Mouse (Mus musculus) heart, embryonic 13.5 days (tissue): ENCODE measurements around the gene Kif24. TPM values are rescaled to one million over a fixed set of nuclear protein-coding genes. Genes with fewer than 3 reads are reported as not detected.
A peak's percentile ranks its signal among the peaks of the same experiment; 100 is the strongest.

Experiments
- ATAC-seq: fragments of 200-750 bp; cut with Nextera tagmentation; 2 replicates; pipeline ENCODE4 v1.8.0; 2017; ENCODE audit warnings: moderate TSS enrichment; ENCODE audit not compliant: insufficient number of reproducible peaks, low FRiP score, low TSS enrichment; ENCODE audit errors: extremely low read depth
- H3K27ac ChIP-seq: fragments of 300-500 bp; sonication (generic); replicated peaks from 2 replicates; pipeline ENCODE4 v1.5.1; 2015; ENCODE audit warnings: moderate library complexity, mild to moderate bottlenecking, inconsistent platforms
- H3K27me3 ChIP-seq: fragments of 300-500 bp; sonication (generic); replicated peaks from 2 replicates; pipeline ENCODE4 v1.6.1; 2015; ENCODE audit warnings: mild to moderate bottlenecking, inconsistent platforms
- H3K36me3 ChIP-seq: fragments of 300-500 bp; sonication (generic); 2 replicates; pipeline ENCODE4 v1.6.1; 2015; ENCODE audit warnings: mild to moderate bottlenecking, inconsistent platforms
- H3K4me1 ChIP-seq: fragments of 300-500 bp; sonication (generic); 2 replicates; pipeline ENCODE4 v1.6.1; 2015; ENCODE audit warnings: inconsistent platforms
- H3K4me2 ChIP-seq: fragments of 300-500 bp; sonication (generic); 2 replicates; pipeline ENCODE4 v1.6.1; 2015; ENCODE audit warnings: inconsistent platforms, mild to moderate bottlenecking, moderate library complexity
- H3K4me3 ChIP-seq: fragments of 300-500 bp; sonication (generic); 2 replicates; pipeline ENCODE4 v1.5.1; 2015; ENCODE audit warnings: moderate library complexity, mild to moderate bottlenecking, inconsistent platforms
- H3K9ac ChIP-seq: fragments of 300-500 bp; sonication (generic); 2 replicates; pipeline ENCODE4 v1.6.1; 2015; ENCODE audit warnings: inconsistent platforms, mild to moderate bottlenecking, moderate library complexity
- H3K9me3 ChIP-seq: fragments of 300-500 bp; sonication (generic); 2 replicates; pipeline ENCODE4 v1.6.1; 2016; ENCODE audit warnings: inconsistent platforms
- WGBS: fragments of 180-500 bp; shearing (Covaris S2); methylation state at CpG from one replicate; pipeline ENCODE4 v1.1.7; 2015; ENCODE audit warnings: mixed read lengths; 5-methylcytosine and 5-hydroxymethylcytosine counted together
- polyA plus RNA-seq: library from polyadenylated mRNA; unstranded; fragments of >200 nt; fragmentation: Nextera tagmentation; extraction: Ambion mirVana; gene quantifications from 2 replicates; pipeline ENCODE4 v1.2.1, GENCODE M21; 2015

Gene Kif24
- polyA plus RNA-seq, 1 experiment from 2014 or later: 4.2 TPM

GRCm38 (mm10) chr4:41502171-41502940, 37.7 kb upstream of the Kif24 start:
- Histone ChIP-seq H3K4me1 (peaks cover 42% of the 10 kb centered on the region), H3K27ac (no peak overlapping the region), H3K4me3 (peak overlapping the region; percentile 54), H3K9me3 (no peaks in the 10 kb centered on the region), H3K27me3 (peaks cover 67% of the 10 kb centered on the region), H3K9ac (peak overlapping the region; percentile 76), H3K36me3 (no peaks in the 10 kb centered on the region), H3K4me2 (peak overlapping the region; percentile 79)
- no peak for ATAC-seq
- 14% methylated on average over 20 of the region's 20 CpGs for WGBS

- no peak overlapping the region for H3K27ac ChIP-seq
- peaks cover 31% of the 10 kb centered on the region for H3K4me1 ChIP-seq
- H3K9ac ChIP-seq: no peak overlapping the region
- 72% methylated on average over 4 of the region's 4 CpGs for WGBS
- no peak overlapping the region for H3K4me2 ChIP-seq
- H3K4me3 ChIP-seq: no peak overlapping the region
- no peak for ATAC-seq
- no peaks in the 10 kb centered on the region for H3K9me3 ChIP-seq
- H3K27me3 ChIP-seq: peaks cover 75% of the 10 kb centered on the region
- no peaks in the 10 kb centered on the region for H3K36me3 ChIP-seq
Observed at GRCm38 (mm10) chr4:41500787-41501186, 36.1 kb upstream of the Kif24 start.

GRCm38 (mm10) chr4:41499619-41500018, 34.9 kb upstream of the Kif24 start:
- Histone ChIP-seq H3K4me1 (peaks cover 31% of the 10 kb centered on the region), H3K4me3 (no peak overlapping the region), H3K9me3 (no peaks in the 10 kb centered on the region), H3K36me3 (no peaks in the 10 kb centered on the region), H3K27ac (no peak overlapping the region), H3K27me3 (peaks cover 81% of the 10 kb centered on the region), H3K4me2 (no peak overlapping the region), H3K9ac (no peak overlapping the region)
- ATAC-seq: no peak
- WGBS: 59% methylated on average over 8 of the region's 8 CpGs

GRCm38 (mm10) chr4:41498921-41499391, 34.3 kb upstream of the Kif24 start:
- peak overlapping the region; percentile 71 for H3K4me2 ChIP-seq
- H3K36me3 ChIP-seq: no peaks in the 10 kb centered on the region
- WGBS: 4% methylated on average over 43 of the region's 43 CpGs
- peak overlapping the region; percentile 47 for H3K4me3 ChIP-seq
- peaks cover 31% of the 10 kb centered on the region for H3K4me1 ChIP-seq
- 0 out of 2 replicates have a peak overlapping the region, but pooled peaks have one; percentile 30 for H3K9ac ChIP-seq
- H3K27ac ChIP-seq: no peak overlapping the region
- ATAC-seq: no peak
- peaks cover 84% of the 10 kb centered on the region for H3K27me3 ChIP-seq
- no peaks in the 10 kb centered on the region for H3K9me3 ChIP-seq

- Histone ChIP-seq H3K27me3 (peaks cover 84% of the 10 kb centered on the region), H3K36me3 (no peaks in the 10 kb centered on the region), H3K4me1 (peaks cover 31% of the 10 kb centered on the region), H3K9ac (peak overlapping the region; percentile 41), H3K27ac (no peak overlapping the region), H3K9me3 (no peaks in the 10 kb centered on the region), H3K4me2 (peak overlapping the region; percentile 71), H3K4me3 (peak overlapping the region; percentile 47)
- no peak for ATAC-seq
- WGBS: 7% methylated on average over 72 of the region's 72 CpGs
Observed at GRCm38 (mm10) chr4:41497995-41498845, 33.5 kb upstream of the Kif24 start.

GRCm38 (mm10) chr4:41497579-41497978, 32.9 kb upstream of the Kif24 start:
- 3% methylated on average over 34 of the region's 34 CpGs for WGBS

GRCm38 (mm10) chr4:41497046-41497445, 32.4 kb upstream of the Kif24 start:
- Histone ChIP-seq H3K36me3 (no peaks in the 10 kb centered on the region), H3K4me3 (no peak overlapping the region; the same call in 1 of the 2 replicates), H3K27me3 (peaks cover 77% of the 10 kb centered on the region), H3K27ac (no peak overlapping the region), H3K9ac (no peak overlapping the region), H3K4me2 (peak overlapping the region; percentile 71; the same call in 1 of the 2 replicates), H3K4me1 (peaks cover 24% of the 10 kb centered on the region), H3K9me3 (no peaks in the 10 kb centered on the region)
- no peak for ATAC-seq
- WGBS: 49% methylated on average over 5 of the region's 5 CpGs

More at GRCm38 (mm10) chr4:41497579-41497978, 32.9 kb upstream of the Kif24 start:
- H3K9ac ChIP-seq: peak overlapping the region; percentile 41
- peak overlapping the region; percentile 47 for H3K4me3 ChIP-seq
- H3K4me1 ChIP-seq: peaks cover 30% of the 10 kb centered on the region
- H3K27ac ChIP-seq: no peak overlapping the region
- no peaks in the 10 kb centered on the region for H3K36me3 ChIP-seq
- peak overlapping the region; percentile 71 for H3K4me2 ChIP-seq
- peaks cover 82% of the 10 kb centered on the region for H3K27me3 ChIP-seq
- no peak for ATAC-seq
- no peaks in the 10 kb centered on the region for H3K9me3 ChIP-seq

GRCm38 (mm10) chr4:41495850-41496249, 31.2 kb upstream of the Kif24 start:
- Histone ChIP-seq H3K9ac (no peak overlapping the region), H3K9me3 (no peaks in the 10 kb centered on the region)
- ATAC-seq: no peak

GRCm38 (mm10) chr4:41495076-41495475, 30.4 kb upstream of the Kif24 start:
- Histone ChIP-seq H3K27me3 (peaks cover 57% of the 10 kb centered on the region), H3K36me3 (no peaks in the 10 kb centered on the region), H3K4me2 (no peak overlapping the region), H3K4me3 (no peak overlapping the region), H3K4me1 (peaks cover 23% of the 10 kb centered on the region), H3K9me3 (no peaks in the 10 kb centered on the region), H3K27ac (no peak overlapping the region), H3K9ac (no peak overlapping the region)
- WGBS: 70% methylated on average over 4 of the region's 4 CpGs
- ATAC-seq: no peak

More at GRCm38 (mm10) chr4:41495850-41496249, 31.2 kb upstream of the Kif24 start:
- H3K4me2 ChIP-seq: no peak overlapping the region
- no peak overlapping the region for H3K4me3 ChIP-seq
- 83% methylated on average over 11 of the region's 11 CpGs for WGBS
- H3K36me3 ChIP-seq: no peaks in the 10 kb centered on the region
- H3K27ac ChIP-seq: no peak overlapping the region
- peaks cover 65% of the 10 kb centered on the region for H3K27me3 ChIP-seq
- H3K4me1 ChIP-seq: peaks cover 23% of the 10 kb centered on the region

GRCm38 (mm10) chr4:41494378-41494777, 29.7 kb upstream of the Kif24 start:
- peaks cover 50% of the 10 kb centered on the region for H3K27me3 ChIP-seq
- ATAC-seq: no peak
- 42% methylated on average over 3 of the region's 3 CpGs for WGBS
- H3K36me3 ChIP-seq: no peaks in the 10 kb centered on the region
- H3K4me2 ChIP-seq: no peak overlapping the region
- H3K9me3 ChIP-seq: no peaks in the 10 kb centered on the region
- no peak overlapping the region for H3K4me3 ChIP-seq
- H3K4me1 ChIP-seq: peaks cover 23% of the 10 kb centered on the region
- H3K27ac ChIP-seq: no peak overlapping the region
- H3K9ac ChIP-seq: no peak overlapping the region

GRCm38 (mm10) chr4:41493464-41494116, 28.9 kb upstream of the Kif24 start:
- H3K27me3 ChIP-seq: peaks cover 47% of the 10 kb centered on the region
- ATAC-seq: no peak

More at GRCm38 (mm10) chr4:41493464-41494116, 28.9 kb upstream of the Kif24 start:
- Histone ChIP-seq H3K36me3 (no peaks in the 10 kb centered on the region), H3K27ac (no peak overlapping the region), H3K9me3 (no peaks in the 10 kb centered on the region), H3K4me2 (no peak overlapping the region), H3K9ac (no peak overlapping the region), H3K4me3 (no peak overlapping the region), H3K4me1 (peaks cover 16% of the 10 kb centered on the region)
- WGBS: 70% methylated on average over 3 of the region's 3 CpGs
